Mouse (Mus musculus): ENCODE data around the gene Nasp.

DNA sequence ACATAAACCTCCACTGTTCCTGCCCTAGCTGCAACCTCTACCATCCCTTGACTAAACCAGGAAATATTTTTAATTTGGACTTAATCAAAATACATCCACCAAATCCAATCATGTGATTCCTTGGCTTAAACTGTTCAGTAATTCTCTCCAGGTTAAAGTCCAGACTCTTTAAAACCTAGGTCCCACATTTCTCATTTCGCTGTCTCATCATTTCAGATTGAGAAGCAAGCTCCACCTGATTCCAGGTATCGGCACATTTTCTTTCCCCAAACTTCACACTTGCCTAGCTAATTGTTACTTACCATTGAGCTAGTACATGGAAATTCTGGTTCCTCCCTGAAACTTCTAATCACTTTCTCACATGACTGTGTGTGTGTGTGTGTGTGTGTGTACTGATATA, 21.7 kb upstream of the Nasp start:
- no peak for TF ChIP-seq CTCF (IDR thresholded peaks at IDR 0.05; ENCODE audit: low read depth)
- no peak for TF ChIP-seq EP300 (IDR thresholded peaks at IDR 0.05; ENCODE audit: low read depth)
